Mouse (Mus musculus): ENCODE data around the gene 2610318N02Rik.

DNA sequence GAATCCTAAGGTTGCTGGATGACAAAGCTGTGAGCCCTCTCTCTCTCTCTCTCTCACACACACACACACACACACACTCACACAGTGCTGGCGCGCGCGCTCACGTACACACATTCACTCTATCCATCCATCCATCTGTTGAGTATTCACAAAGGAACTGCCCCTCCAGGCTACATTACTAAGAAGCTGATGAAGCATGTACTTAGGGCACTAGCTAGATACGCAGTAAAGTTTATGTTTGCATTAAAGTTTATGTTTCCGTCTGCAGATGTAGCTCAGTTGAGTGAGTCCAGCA, 7.9 kb upstream of the 2610318N02Rik start:
- no peak for TF ChIP-seq CTCF (conservative IDR thresholded peaks at IDR 0.05; ENCODE audit: low read length)
- no peak for TF ChIP-seq NANOG (IDR thresholded peaks at IDR 0.05; ENCODE audit: borderline replicate concordance, low read length)

Measured in E14TG2a.4 (cell line).